Mouse (Mus musculus): Measurements from ENCODE around the gene Erap1. TPM values are rescaled to one million over a fixed set of nuclear protein-coding genes. Genes with fewer than 3 reads are reported as not detected.
"Not testable (repeated sequence)": the region's sequence is repeated elsewhere in the genome, so short reads cannot be mapped to it uniquely, and the experiment has no call there.

Erap1 gene
- polyA plus RNA-seq, 1 experiment from 2014 or later = 4.6 TPM

DNA sequence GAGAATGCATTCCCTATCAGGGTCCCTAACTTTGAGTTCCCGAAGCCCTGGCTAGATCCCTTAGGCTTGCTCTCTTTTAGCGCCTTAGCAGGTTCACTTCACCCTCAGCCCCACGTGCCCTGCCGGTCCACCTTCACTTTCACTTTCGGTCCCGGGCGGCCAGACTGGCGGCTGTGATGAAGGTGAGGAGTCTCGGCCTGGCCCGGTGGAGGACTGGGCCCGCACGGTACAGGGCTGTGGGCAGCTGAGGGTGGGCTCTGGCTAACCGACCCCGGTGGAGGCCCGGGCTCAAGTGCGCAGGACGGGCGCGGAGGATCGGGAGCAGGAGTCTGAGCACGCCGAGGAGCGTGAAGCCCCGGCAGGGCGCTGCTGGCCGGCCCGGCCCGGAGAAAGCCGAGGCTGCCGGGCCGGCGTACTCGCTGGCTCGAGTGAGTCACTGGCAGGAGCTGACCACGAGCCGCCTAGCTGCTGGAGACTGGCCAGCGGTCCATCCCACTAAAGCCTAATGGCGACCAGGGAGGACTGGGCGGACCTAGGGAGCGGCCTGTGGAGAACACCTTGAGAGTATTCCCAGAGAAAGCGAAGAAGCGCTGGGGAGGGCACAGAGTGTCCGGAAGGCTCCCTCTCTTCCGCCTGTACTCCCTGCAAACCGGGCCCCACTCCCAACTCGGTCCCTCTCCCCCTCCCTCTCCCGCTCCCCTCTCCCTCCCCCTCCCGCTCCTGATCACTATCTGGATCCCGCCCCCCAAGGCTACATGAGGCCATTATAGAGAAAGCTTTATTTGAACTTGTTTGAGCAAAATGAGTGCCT, 549 bp downstream of the Erap1 start:
- Histone ChIP-seq H3K36me3 (ENCODE audit: control insufficient read depth, insufficient read depth, low read length) (no peaks in the 10 kb centered on the region), H3K4me1 (ENCODE audit: control insufficient read depth, insufficient read depth, low read length) (no peaks in the 10 kb centered on the region), H3K27me3 (ENCODE audit: control insufficient read depth, insufficient read depth, low read length) (no peaks in the 10 kb centered on the region), H3K4me3 (replicated peaks; ENCODE audit: low read depth, low read length) (peak overlapping the region; percentile 70), H3K27ac (replicated peaks; ENCODE audit: low read depth, low read length) (peak overlapping the region; percentile 74), H3K4me2 (ENCODE audit: low read length) (peak overlapping the region; percentile 94), H3K9me3 (ENCODE audit: control insufficient read depth, low read length) (no peaks in the 10 kb centered on the region), H3K9ac (replicated peaks; ENCODE audit: low read length) (peak overlapping the region; percentile 89)
- ATAC-seq (ENCODE audit: low FRiP score, low TSS enrichment) (peak; percentile 85), DNase-seq (peak; percentile 78)
- under 1% methylated on average over 48 of the region's 49 CpGs for WGBS

- not testable (repeated sequence) for H3K27ac ChIP-seq (replicated peaks; ENCODE audit: low read depth, low read length); H3K27me3 ChIP-seq (ENCODE audit: control insufficient read depth, insufficient read depth, low read length); H3K9ac ChIP-seq (replicated peaks; ENCODE audit: low read length); H3K4me1 ChIP-seq (ENCODE audit: control insufficient read depth, insufficient read depth, low read length); ATAC-seq (ENCODE audit: low FRiP score, low TSS enrichment); H3K9me3 ChIP-seq (ENCODE audit: control insufficient read depth, low read length); DNase-seq; H3K36me3 ChIP-seq (ENCODE audit: control insufficient read depth, insufficient read depth, low read length)
- H3K4me2 ChIP-seq (ENCODE audit: low read length) = peak overlapping the region; percentile 94
- peak overlapping the region; percentile 70 for H3K4me3 ChIP-seq (replicated peaks; ENCODE audit: low read depth, low read length)
- 43% methylated on average over 3 of the region's 3 CpGs for WGBS
Observed at GRCm38 (mm10) chr13:74640523-74640920, 1.2 kb downstream of the Erap1 start.

DNA sequence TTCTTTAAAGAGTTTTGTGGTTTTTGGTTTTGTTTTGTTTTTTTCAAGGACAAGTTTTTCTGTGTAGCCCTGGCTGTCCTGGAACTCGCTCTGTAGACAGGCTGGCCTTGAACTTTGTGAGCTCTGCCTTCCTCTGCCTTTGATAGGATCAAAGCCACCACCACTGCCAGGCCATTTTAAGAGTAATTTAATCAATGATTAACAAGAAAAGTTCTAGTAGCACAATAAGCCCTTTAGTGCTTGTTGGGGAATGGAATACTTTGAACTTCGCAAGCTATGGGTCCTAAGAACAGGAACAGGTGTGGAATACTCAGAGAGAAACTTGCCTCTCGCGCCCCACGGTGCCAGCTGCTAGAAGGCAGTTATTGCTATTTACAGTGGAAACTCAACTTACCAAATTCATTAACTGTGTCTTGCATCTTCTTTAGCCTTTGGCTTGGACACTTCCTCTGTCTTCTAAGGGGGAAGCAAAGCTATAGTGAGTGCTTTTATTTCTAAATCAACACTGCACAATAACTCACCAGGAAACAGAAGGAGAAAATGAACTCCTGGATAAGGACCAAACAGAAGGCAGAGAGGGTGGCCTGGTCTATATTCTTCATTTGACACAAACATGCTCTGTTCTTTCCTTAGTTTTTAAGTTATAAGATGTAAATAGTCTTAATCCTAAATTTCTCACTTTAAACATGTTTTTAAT, 56.3 kb downstream of the Erap1 start:
- Histone ChIP-seq H3K9ac (replicated peaks; ENCODE audit: low read length) (no peak overlapping the region), H3K36me3 (ENCODE audit: control insufficient read depth, insufficient read depth, low read length) (no peaks in the 10 kb centered on the region), H3K4me1 (ENCODE audit: control insufficient read depth, insufficient read depth, low read length) (no peaks in the 10 kb centered on the region), H3K27ac (replicated peaks; ENCODE audit: low read depth, low read length) (no peak overlapping the region), H3K9me3 (ENCODE audit: control insufficient read depth, low read length) (no peaks in the 10 kb centered on the region), H3K27me3 (ENCODE audit: control insufficient read depth, insufficient read depth, low read length) (no peaks in the 10 kb centered on the region), H3K4me3 (replicated peaks; ENCODE audit: low read depth, low read length) (no peak overlapping the region), H3K4me2 (ENCODE audit: low read length) (no peak overlapping the region)
- DNase-seq (no peak), ATAC-seq (ENCODE audit: low FRiP score, low TSS enrichment) (no peak)
- WGBS = 92% methylated on average over 5 of the region's 5 CpGs

DNA sequence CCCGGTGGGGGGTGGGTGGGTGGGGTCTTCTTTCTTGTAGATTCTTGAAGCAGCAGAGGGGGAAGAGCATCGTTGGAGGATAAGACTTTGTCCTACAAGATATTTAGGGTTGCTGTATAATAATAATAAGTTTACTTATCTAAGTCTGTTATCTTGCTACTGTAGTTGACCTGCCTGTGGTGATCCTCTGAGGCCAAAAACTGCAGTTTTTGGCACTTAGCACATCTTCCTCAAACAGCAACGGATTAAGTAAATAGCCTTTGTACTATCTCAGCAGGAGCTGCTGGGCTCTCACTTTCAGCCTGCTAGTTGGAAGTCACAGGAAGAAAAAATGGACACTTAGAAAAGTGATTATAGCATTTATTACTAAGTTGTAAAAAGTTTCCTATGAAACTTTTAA, 56.9 kb downstream of the Erap1 start:
- no peak overlapping the region for H3K9ac ChIP-seq (replicated peaks; ENCODE audit: low read length)
- WGBS = 59% methylated on average over 3 of the region's 3 CpGs
- DNase-seq = no peak
- H3K27me3 ChIP-seq (ENCODE audit: control insufficient read depth, insufficient read depth, low read length) = no peaks in the 10 kb centered on the region
- H3K4me2 ChIP-seq (ENCODE audit: low read length) = no peak overlapping the region
- no peak for ATAC-seq (ENCODE audit: low FRiP score, low TSS enrichment)
- no peak overlapping the region for H3K4me3 ChIP-seq (replicated peaks; ENCODE audit: low read depth, low read length)
- no peaks in the 10 kb centered on the region for H3K36me3 ChIP-seq (ENCODE audit: control insufficient read depth, insufficient read depth, low read length)
- no peaks in the 10 kb centered on the region for H3K4me1 ChIP-seq (ENCODE audit: control insufficient read depth, insufficient read depth, low read length)
- no peak overlapping the region for H3K27ac ChIP-seq (replicated peaks; ENCODE audit: low read depth, low read length)
- H3K9me3 ChIP-seq (ENCODE audit: control insufficient read depth, low read length) = no peaks in the 10 kb centered on the region

- 78% methylated on average over 2 of the region's 2 CpGs for WGBS
- Histone ChIP-seq H3K4me3 (replicated peaks; ENCODE audit: low read depth, low read length) (no peak overlapping the region), H3K36me3 (ENCODE audit: control insufficient read depth, insufficient read depth, low read length) (no peaks in the 10 kb centered on the region), H3K27me3 (ENCODE audit: control insufficient read depth, insufficient read depth, low read length) (no peaks in the 10 kb centered on the region), H3K9ac (replicated peaks; ENCODE audit: low read length) (no peak overlapping the region), H3K9me3 (ENCODE audit: control insufficient read depth, low read length) (no peaks in the 10 kb centered on the region), H3K27ac (replicated peaks; ENCODE audit: low read depth, low read length) (no peak overlapping the region), H3K4me1 (ENCODE audit: control insufficient read depth, insufficient read depth, low read length) (no peaks in the 10 kb centered on the region), H3K4me2 (ENCODE audit: low read length) (no peak overlapping the region)
- no peak for DNase-seq
- no peak; the same call in 1 of the 2 replicates for ATAC-seq (ENCODE audit: low FRiP score, low TSS enrichment)
Observed at GRCm38 (mm10) chr13:74719002-74719401, 79.6 kb downstream of the Erap1 start.

GRCm38 (mm10) chr13:74733726-74734125, 94.4 kb downstream of the Erap1 start:
- Histone ChIP-seq H3K36me3 (ENCODE audit: control insufficient read depth, insufficient read depth, low read length) (no peaks in the 10 kb centered on the region), H3K27me3 (ENCODE audit: control insufficient read depth, insufficient read depth, low read length) (no peaks in the 10 kb centered on the region), H3K9me3 (ENCODE audit: control insufficient read depth, low read length) (no peaks in the 10 kb centered on the region), H3K4me3 (replicated peaks; ENCODE audit: low read depth, low read length) (no peak overlapping the region), H3K9ac (replicated peaks; ENCODE audit: low read length) (no peak overlapping the region), H3K27ac (replicated peaks; ENCODE audit: low read depth, low read length) (no peak overlapping the region), H3K4me2 (ENCODE audit: low read length) (no peak overlapping the region), H3K4me1 (ENCODE audit: control insufficient read depth, insufficient read depth, low read length) (no peaks in the 10 kb centered on the region)
- ATAC-seq (ENCODE audit: low FRiP score, low TSS enrichment) (no peak), DNase-seq (no peak)
- 92% methylated on average over 4 of the region's 4 CpGs for WGBS

DNA sequence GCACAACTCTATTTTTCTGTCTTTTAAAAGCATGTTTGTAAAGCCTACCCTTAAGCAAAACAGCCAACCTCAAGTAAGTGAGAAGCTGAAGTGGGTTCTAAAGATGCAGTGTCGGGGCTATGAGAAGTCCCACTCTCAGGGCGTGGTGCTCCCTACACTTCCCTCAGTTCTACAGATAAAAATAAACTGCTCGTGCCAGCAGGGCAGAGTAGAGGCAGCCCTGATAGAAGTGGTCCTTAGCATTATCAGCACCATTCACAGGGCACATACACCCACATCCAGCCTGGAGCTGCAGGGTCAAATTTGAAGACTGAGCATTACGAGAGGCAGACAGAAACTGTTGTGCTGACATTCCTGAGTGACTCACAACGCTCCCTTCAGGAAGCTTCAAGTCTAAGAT, 96.5 kb downstream of the Erap1 start:
- no peak overlapping the region for H3K4me3 ChIP-seq (replicated peaks; ENCODE audit: low read depth, low read length)
- WGBS = 94% methylated on average over 5 of the region's 5 CpGs
- H3K4me1 ChIP-seq (ENCODE audit: control insufficient read depth, insufficient read depth, low read length) = no peaks in the 10 kb centered on the region
- H3K27ac ChIP-seq (replicated peaks; ENCODE audit: low read depth, low read length) = no peak overlapping the region
- no peaks in the 10 kb centered on the region for H3K27me3 ChIP-seq (ENCODE audit: control insufficient read depth, insufficient read depth, low read length)
- H3K4me2 ChIP-seq (ENCODE audit: low read length) = no peak overlapping the region
- no peak for ATAC-seq (ENCODE audit: low FRiP score, low TSS enrichment)
- no peak overlapping the region for H3K9ac ChIP-seq (replicated peaks; ENCODE audit: low read length)
- DNase-seq = no peak
- H3K9me3 ChIP-seq (ENCODE audit: control insufficient read depth, low read length) = no peaks in the 10 kb centered on the region
- no peaks in the 10 kb centered on the region for H3K36me3 ChIP-seq (ENCODE audit: control insufficient read depth, insufficient read depth, low read length)

DNA sequence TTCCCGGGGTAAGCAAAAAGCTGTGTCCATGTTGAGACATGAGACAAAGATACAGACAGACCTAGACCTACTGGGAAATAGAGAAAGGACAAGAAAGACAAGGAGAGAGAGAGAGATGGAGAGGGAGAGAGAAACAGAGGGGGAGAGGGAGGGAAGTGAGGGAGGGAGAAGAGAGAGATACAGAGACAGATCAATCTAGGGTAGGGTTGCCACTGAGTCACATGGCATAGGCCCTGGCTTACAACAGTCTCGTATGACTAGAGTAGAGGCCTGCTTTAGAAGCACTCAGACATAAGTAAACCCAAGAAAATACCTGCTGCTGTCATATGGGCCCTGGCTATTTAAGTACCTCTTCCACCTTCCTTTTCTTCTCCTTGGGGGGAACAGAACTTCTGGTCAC, 97.0 kb downstream of the Erap1 start:
- Histone ChIP-seq H3K9me3 (ENCODE audit: control insufficient read depth, low read length) (no peaks in the 10 kb centered on the region), H3K36me3 (ENCODE audit: control insufficient read depth, insufficient read depth, low read length) (no peaks in the 10 kb centered on the region), H3K4me1 (ENCODE audit: control insufficient read depth, insufficient read depth, low read length) (no peaks in the 10 kb centered on the region), H3K4me2 (ENCODE audit: low read length) (no peak overlapping the region), H3K9ac (replicated peaks; ENCODE audit: low read length) (no peak overlapping the region), H3K4me3 (replicated peaks; ENCODE audit: low read depth, low read length) (no peak overlapping the region), H3K27me3 (ENCODE audit: control insufficient read depth, insufficient read depth, low read length) (no peaks in the 10 kb centered on the region), H3K27ac (replicated peaks; ENCODE audit: low read depth, low read length) (no peak overlapping the region)
- no peak for DNase-seq
- no peak for ATAC-seq (ENCODE audit: low FRiP score, low TSS enrichment)
- 83% methylated on average over 2 of the region's 2 CpGs for WGBS
